Mouse (Mus musculus): ENCODE results near the gene Eif2s3y. TPM values are rescaled to one million over a fixed set of nuclear protein-coding genes. Genes with fewer than 3 reads are reported as not detected.

Gene Eif2s3y
- 54.6 TPM in 1 of 2 replicates, not detected in the other for polyA plus RNA-seq (2014; fragmentation: Nextera tagmentation; extraction: Ambion mirVana)

GRCm38 (mm10) chrY:1009882-1010751 lies at the start of gene Eif2s3y:
Gene Eif2s3y (plus strand): TSS chrY:1010543.
- peak; percentile 98 for ATAC-seq (ENCODE audit: low FRiP score, low TSS enrichment)
- Histone ChIP-seq H3K27ac (ENCODE audit: low read depth, low read length) (no peak within 1 kb of the TSS), H3K4me3 (ENCODE audit: low read length) (peak within 1 kb of the TSS; percentile 38), H3K9me3 (ENCODE audit: control insufficient read depth, low read length) (no peaks in the 10 kb centered on the region), H3K4me1 (ENCODE audit: control insufficient read depth, insufficient read depth, low read length) (no peaks in the 10 kb centered on the region), H3K9ac (ENCODE audit: low read depth, low read length) (peak within 1 kb of the TSS; percentile 31; the same call in 1 of the 2 replicates), H3K4me2 (replicated peaks; ENCODE audit: low read depth, low read length) (0 out of 2 replicates have a peak within 1 kb of the TSS, but pooled peaks have one; percentile 19), H3K27me3 (ENCODE audit: control insufficient read depth, insufficient read depth, low read length) (no peaks in the 10 kb centered on the region), H3K36me3 (ENCODE audit: control insufficient read depth, insufficient read depth, low read length) (no peaks in the 10 kb centered on the region)
- WGBS, result 0% methylated on average over 1 of the region's 31 CpGs

Small RNAs within 50 kb of the gene (microRNA-seq; reads per million reads assigned to microRNA genes)
- gene Gm47281, result not detected

Other genes starting within 250 kb of the Eif2s3y start
- gene Zfy1, start 213.1 kb upstream of the Eif2s3y start, polyA plus RNA-seq (2014; fragmentation: Nextera tagmentation; extraction: Ambion mirVana), result not detected in 2 replicates
- not detected in 2 replicates for gene Uba1y, start 191.9 kb upstream of the Eif2s3y start, polyA plus RNA-seq (2014; fragmentation: Nextera tagmentation; extraction: Ambion mirVana)
- 31.7 TPM in 1 of 2 replicates, not detected in the other for gene Kdm5d, start 112.8 kb upstream of the Eif2s3y start, polyA plus RNA-seq (2014; fragmentation: Nextera tagmentation; extraction: Ambion mirVana)
- gene Uty, start 235.2 kb downstream of the Eif2s3y start, polyA plus RNA-seq (2014; fragmentation: Nextera tagmentation; extraction: Ambion mirVana), result 0.07 and 31.0 TPM in 2 replicates